Mouse (Mus musculus): ENCODE measurements around the gene Abca4.

The Abca4 gene

DNA sequence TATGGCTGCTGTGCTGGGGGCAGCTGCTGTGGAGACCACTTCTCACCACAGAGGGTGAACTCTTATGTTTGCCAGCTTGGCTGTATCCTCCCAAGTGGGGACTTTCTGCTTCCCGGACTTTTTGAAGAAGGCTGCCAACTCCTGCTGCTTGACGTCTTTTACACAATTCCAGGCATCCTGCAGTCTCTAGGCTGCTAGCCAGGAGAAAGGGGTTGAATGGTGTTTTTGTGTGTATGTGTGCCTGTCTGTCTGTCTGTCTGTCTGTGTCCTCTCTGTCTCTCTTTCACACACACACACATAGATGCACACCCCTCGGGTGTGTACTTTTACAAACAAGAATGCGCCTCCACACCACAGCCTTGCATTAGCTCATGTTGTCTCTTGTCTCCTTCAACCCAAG lies 108.2 kb downstream of the Abca4 start:
- in situ Hi-C loops (cut with MboI; ENCODE audit: low sequenced_read_pairs) = no loop called here

DNA sequence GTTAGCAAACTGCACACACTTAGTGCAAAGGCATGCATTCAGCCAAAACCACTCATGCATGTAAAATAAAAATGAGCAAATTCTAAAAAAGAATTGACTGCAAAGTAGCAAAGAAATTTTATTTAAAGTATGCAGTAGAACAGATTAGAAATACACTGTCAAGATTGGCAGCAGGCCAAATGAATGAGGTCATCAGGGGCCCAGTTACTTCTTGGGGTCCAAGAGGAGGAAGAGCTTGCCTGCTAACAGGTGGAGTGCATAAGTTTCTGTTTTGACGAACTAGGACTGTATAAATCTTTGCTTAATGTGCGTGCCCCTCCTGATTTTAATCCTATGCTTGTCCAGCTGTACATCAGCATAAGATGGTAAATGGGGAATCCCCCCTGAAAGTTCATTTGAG lies 109.8 kb downstream of the Abca4 start:
- in situ Hi-C loops (cut with MboI; ENCODE audit: low sequenced_read_pairs) = no loop called here

DNA sequence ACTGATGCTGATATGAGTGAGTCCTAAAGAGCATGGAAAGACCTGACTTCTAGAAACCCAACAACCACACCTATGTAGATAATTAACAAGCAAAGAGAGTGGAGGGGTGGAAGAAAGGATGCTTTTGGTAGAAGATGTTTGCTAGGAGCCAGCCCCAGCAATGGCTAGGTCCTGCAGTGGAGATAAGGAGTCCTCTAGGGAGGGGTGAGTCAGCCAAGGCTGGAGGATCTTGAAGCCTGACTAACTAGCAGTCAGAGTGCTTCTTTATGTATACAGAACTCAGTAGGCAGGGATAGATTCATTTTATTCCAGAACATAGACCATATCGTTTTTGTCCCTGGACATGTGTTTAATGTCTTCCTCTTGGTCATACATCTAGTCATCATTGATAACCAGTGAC lies 115.2 kb downstream of the Abca4 start:
- in situ Hi-C loops (cut with MboI; ENCODE audit: low sequenced_read_pairs) = no loop called here

GRCm38 (mm10) chr3:122169616-122170178 lies 125.5 kb downstream of the Abca4 start:
- in situ Hi-C loops (cut with MboI; ENCODE audit: low sequenced_read_pairs) = no loop called here

DNA sequence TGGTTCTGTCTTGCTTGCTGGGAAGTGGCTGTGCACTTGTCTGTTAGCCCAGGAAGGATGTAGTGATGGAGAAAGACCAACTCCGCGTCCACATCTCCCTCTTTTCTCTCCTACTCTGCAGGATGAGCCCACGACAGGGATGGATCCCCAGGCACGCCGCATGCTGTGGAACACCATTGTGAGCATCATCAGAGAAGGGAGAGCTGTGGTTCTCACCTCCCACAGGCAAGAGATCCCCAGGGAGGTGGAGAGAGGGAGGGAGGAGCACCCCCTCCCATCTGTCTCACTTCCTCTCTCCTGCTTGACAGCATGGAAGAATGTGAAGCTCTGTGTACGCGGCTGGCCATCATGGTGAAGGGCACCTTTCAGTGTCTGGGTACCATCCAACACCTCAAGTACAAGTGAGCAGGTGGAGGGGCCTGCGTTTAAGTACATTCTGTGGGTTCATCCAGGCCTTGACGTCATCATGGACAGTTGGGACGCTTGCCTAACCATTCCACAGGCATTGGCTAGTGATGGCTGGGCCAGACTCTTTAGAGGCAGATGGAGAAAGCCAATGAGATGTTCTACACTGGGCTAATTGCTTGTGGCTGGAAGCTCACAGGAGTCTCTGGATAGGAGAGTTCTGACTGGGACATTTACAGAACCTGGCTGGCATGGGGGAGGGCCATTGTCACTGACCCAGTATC lies 126.5 kb downstream of the Abca4 start:
- in situ Hi-C loops (cut with MboI; ENCODE audit: low sequenced_read_pairs) = no loop called here

DNA sequence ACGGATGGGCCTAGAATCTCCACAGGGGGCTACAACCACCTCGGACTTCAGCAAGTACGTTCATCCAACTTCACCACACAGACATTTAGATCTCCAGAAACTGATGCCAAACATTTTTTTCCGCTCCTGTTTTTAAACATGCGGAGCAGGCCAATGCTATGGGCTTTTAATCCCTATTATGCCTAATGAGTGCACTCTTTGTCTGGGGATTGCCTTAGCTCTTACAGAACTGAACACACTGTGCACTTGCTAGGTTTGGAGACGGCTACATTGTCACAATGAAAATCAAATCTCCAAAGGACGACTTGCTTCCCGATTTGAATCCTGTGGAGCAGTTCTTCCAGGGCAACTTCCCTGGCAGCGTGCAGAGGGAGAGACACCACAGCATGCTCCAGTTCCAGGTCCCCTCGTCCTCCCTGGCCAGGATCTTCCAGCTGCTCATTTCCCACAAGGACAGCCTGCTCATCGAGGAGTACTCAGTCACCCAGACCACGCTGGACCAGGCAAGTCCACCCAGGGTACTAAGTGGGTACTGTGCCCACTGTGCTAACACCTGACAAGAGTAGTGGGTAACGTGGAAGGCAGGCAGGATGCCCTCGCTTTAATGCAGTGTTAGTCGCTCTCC lies 129.4 kb downstream of the Abca4 start:
- in situ Hi-C loops (cut with MboI; ENCODE audit: low sequenced_read_pairs) = no loop called here

DNA sequence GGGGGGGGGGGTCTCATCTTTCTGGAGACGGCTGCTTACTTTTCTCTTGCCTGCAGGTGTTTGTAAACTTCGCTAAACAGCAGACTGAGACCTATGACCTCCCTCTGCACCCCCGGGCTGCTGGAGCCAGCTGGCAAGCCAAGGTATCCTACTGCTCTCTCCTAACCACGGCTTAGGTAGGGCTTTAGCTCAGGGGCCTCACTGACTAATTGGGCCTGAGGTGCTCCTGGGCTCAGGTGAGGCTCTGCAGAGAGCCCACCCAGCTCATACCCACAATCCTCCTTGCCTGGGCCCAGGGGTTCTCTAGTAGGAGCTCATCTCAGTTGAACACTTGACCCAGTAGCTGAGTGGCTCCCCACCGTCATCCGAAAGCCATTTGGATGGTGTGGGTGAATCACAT lies 131.8 kb downstream of the Abca4 start:
- in situ Hi-C loops (cut with MboI; ENCODE audit: low sequenced_read_pairs) = no loop called here

- in situ Hi-C loops (cut with MboI; ENCODE audit: low sequenced_read_pairs) = no loop called here
Observed at GRCm38 (mm10) chr3:122176706-122177390, 132.6 kb downstream of the Abca4 start.

GRCm38 (mm10) chr3:122184109-122184508 lies 139.9 kb downstream of the Abca4 start:
- in situ Hi-C loops (cut with MboI; ENCODE audit: low sequenced_read_pairs) = no loop called here

DNA sequence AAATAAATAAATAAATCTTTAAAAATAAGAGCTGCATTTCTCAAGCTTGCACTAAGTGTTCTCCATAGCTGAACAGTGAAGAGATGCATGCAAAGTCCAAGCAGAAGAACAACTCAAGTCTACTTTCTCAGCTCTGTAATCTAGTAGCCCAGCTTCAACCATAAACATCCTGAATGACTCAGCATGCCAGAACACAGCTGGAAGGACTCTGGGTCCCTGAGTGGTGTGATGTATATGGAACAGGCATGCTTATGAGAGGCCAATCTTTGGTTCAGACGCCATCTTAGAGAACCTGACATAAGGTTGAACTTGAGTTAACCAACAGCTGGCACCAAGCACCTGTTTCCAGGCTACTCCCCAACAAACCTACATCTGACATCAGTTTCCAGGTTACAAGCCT lies 142.7 kb downstream of the Abca4 start:
- in situ Hi-C loops (cut with MboI; ENCODE audit: low sequenced_read_pairs) = no loop called here

DNA sequence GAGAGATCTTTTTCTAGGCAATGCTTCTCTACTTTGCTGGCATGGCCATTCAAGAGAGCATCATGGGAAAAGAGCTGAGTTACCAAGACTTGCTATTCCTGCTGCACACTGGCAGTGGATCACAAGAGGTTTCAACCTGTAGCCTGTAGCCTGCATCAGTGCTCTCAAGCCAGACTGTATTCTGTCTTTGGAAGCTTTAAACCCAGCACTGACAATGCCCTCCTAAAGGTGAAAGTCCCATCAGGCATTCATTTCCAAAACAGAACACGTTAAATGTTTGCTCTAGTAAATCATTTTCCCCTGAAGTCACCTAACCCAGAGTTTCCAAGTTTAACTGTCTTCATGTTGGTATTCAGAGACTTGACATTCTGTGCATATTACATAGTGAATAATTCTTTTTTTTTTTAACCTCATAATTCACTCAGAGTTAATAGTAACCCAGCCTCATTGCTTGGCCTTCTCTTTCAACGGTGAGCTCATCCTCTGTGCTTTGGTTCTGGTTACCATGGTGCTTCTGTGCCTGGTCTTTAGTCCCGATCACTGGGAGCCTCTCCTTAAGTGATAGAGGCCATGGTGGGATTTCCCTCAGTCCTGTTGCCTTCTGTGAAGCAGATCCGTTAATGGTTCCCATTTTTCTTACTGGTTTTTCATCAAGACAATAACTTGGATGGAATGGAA lies 152.5 kb downstream of the Abca4 start:
- in situ Hi-C loops (cut with MboI; ENCODE audit: low sequenced_read_pairs) = no loop called here

- in situ Hi-C loops (cut with MboI; ENCODE audit: low sequenced_read_pairs) = no loop called here
Observed at GRCm38 (mm10) chr3:122198532-122198931, 154.3 kb downstream of the Abca4 start.

- in situ Hi-C loops (cut with MboI; ENCODE audit: low sequenced_read_pairs) = no loop called here
Observed at GRCm38 (mm10) chr3:122198966-122199381, 154.7 kb downstream of the Abca4 start.

DNA sequence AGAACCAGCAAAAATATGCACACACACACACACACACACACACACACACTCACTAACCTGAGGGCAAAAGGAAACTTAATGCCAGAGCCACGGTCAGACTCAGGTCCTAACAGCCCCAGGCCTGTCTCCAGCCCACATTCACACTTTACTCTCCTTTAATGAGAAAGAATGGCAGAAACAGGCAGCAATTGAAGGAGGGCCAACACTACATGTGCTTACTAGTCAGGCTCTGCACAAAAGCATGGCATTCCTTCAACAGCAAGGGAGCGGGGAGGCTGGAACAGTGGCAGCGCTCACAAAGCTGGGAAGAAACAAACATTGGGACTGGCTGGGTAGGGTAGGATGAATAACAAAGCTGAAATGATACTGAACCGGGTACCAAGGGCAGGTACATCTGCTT lies 155.4 kb downstream of the Abca4 start:
- in situ Hi-C loops (cut with MboI; ENCODE audit: low sequenced_read_pairs) = no loop called here

DNA sequence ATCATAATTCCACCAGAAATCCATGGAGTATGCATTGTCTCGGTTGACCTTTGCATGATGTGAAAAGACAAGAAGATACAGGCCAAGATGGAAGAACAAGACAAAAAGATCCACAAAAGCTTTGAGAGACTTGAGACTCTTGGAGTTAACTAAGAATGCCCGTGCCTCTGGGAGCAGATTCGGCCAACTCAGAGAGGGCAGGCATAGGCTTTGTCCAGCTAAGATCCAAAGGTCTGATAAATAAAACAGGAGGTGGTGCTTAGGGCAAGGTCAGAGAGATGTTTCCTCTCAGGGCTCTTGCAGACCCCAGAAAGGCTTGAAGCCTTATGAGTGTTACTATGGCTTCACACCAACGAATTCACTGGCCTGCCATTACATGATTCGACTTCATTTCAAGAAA lies 155.8 kb downstream of the Abca4 start:
- in situ Hi-C loops (cut with MboI; ENCODE audit: low sequenced_read_pairs) = no loop called here

- in situ Hi-C loops (cut with MboI; ENCODE audit: low sequenced_read_pairs) = no loop called here
Observed at GRCm38 (mm10) chr3:122200447-122200846, 156.2 kb downstream of the Abca4 start.

GRCm38 (mm10) chr3:122202307-122202732 lies 158.1 kb downstream of the Abca4 start:
- in situ Hi-C loops (cut with MboI; ENCODE audit: low sequenced_read_pairs) = no loop called here

- in situ Hi-C loops (cut with MboI; ENCODE audit: low sequenced_read_pairs) = no loop called here
Observed at GRCm38 (mm10) chr3:122203675-122204329, 159.6 kb downstream of the Abca4 start.

- in situ Hi-C loops (cut with MboI; ENCODE audit: low sequenced_read_pairs) = no loop called here
Observed at GRCm38 (mm10) chr3:122205753-122206152, 161.5 kb downstream of the Abca4 start.

- in situ Hi-C loops (cut with MboI; ENCODE audit: low sequenced_read_pairs) = no loop called here
Observed at GRCm38 (mm10) chr3:122206279-122207070, 162.2 kb downstream of the Abca4 start.
